Mouse (Mus musculus) liver, adult 2 months (tissue): ENCODE results near the gene Slc4a11.

Experiments used
- CTCF ChIP-seq: fragments of 200-500 bp; IDR thresholded peaks from 2 replicates; pipeline ENCODE4 v1.5.1; 2011; ENCODE audit warnings: low read depth, low read length, control low read depth
- POLR2A ChIP-seq: fragments of 200-500 bp; IDR thresholded peaks from 2 replicates; pipeline ENCODE4 v1.6.1; 2011; ENCODE audit warnings: low read length, control low read depth; ENCODE audit not compliant: insufficient read depth; ENCODE audit errors: extremely low read depth

GRCm38 (mm10) chr2:130705178-130705577 is 7.9 kb upstream of the Slc4a11 start:
- no peak for TF ChIP-seq CTCF
- TF ChIP-seq POLR2A = no peak
